Mouse (Mus musculus) spleen, adult 2 months (tissue): ENCODE data around the gene Pappa.

Source experiments
- CTCF ChIP-seq: fragments of 200-500 bp; IDR thresholded peaks from 2 replicates; pipeline ENCODE4 v1.5.1; 2011; ENCODE audit warnings: mild to moderate bottlenecking, inconsistent platforms; ENCODE audit not compliant: insufficient read depth, insufficient read length, insufficient replicate concordance; ENCODE audit errors: extremely low read depth
- POLR2A ChIP-seq: fragments of 200-500 bp; IDR thresholded peaks from 2 replicates; pipeline ENCODE4 v1.6.1; 2011; ENCODE audit warnings: low read depth, low read length, inconsistent platforms

DNA sequence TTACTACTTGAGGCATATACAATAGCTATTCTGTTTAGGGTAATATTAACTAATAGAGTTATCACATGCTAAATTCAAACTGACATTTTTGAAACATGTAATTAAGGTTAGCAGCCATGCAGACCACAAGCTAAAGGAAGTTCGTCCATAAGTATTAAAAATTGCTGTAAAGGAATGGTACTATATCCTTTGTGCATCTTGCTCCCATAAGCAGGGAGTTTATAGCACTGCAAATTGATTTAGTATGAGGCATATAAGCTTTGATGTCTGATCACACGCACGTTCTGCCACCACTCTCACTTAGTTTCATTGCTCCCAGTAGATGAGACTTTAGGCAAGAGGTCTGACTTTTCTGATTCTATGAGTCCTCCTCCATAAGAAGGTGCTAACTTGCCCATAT, 68.8 kb downstream of the Pappa start:
- no peak for TF ChIP-seq CTCF
- TF ChIP-seq POLR2A: no peak
